Mouse (Mus musculus) spleen, adult 2 months (tissue): ENCODE results near the gene Cpeb4.

Experiments used
- CTCF ChIP-seq: fragments of 200-500 bp; IDR thresholded peaks from 2 replicates; pipeline ENCODE4 v1.5.1; 2011; ENCODE audit warnings: mild to moderate bottlenecking, inconsistent platforms; ENCODE audit not compliant: insufficient read depth, insufficient read length, insufficient replicate concordance; ENCODE audit errors: extremely low read depth
- POLR2A ChIP-seq: fragments of 200-500 bp; IDR thresholded peaks from 2 replicates; pipeline ENCODE4 v1.6.1; 2011; ENCODE audit warnings: low read depth, low read length, inconsistent platforms

GRCm38 (mm10) chr11:31854955-31855354 is 17.1 kb upstream of the Cpeb4 start:
- TF ChIP-seq POLR2A (no peak), CTCF (no peak)
